Mouse (Mus musculus) skeletal muscle tissue, adult 2 months (tissue): ENCODE data around the gene Slc18a3.

ENCODE experiments used
- DNase-seq: peaks from one replicate; pipeline ENCODE4 v3.0.0-alpha.2; 2012; ENCODE audit warnings: low read depth, low spot score

Slc18a3 gene

GRCm38 (mm10) chr14:32464601-32465505 is at the start of gene Slc18a3:
Slc18a3 (minus strand) TSS chr14:32464850.
- no peak for DNase-seq

GRCm38 (mm10) chr14:32513336-32514032 is 48.8 kb upstream of the Slc18a3 start, which contains the start of gene Ercc6:
Ercc6 (plus strand) TSS chr14:32513521.
- DNase-seq: peak; percentile 95

DNA sequence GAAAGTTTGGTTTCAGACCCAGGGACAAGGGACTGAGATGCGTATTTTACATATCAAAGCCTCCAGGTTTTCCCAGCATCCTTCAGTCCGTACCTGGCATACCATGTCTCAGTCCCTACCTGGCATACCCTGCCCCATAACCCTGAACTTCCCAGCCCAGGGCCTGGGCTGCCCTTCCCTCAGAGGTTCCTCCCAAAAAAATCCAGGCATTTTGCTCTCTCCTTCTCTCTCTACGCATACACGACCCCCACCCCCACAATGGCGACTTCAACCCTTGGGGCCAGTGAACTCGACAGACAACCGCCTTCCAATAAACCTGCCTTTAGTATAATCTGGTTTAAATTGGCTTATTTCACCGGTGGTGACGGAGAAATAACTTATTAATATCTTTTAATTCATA is 48.3 kb upstream of the Slc18a3 start:
- DNase-seq: no peak

DNA sequence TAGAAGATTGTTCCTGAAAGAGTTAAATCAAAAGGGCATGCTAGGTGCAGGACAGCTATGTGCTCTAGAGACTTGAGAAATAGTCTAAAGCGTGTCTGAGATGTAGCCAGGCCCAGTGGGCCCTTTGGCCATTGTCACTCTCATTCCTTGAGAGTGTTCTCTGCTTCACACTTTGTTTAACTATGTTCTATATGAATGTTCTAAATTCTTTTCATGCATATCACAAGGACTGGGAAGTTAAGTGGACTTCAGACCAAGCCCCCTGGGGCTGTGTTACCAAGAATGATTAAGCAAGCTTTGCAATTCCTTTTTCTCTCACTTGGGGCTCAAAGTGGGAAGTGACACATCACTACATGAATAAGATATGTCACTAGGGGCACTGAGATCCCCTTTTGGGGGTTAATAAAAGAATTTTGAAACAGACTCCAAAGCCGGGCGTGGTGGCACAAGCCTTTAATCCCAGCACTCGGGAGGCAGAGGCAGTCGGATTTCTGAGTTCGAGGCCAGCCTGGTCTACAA is 44.9 kb upstream of the Slc18a3 start:
- no peak for DNase-seq

GRCm38 (mm10) chr14:32508105-32508835 is 43.6 kb upstream of the Slc18a3 start:
- DNase-seq: no peak

- DNase-seq: no peak
Measured at GRCm38 (mm10) chr14:32507216-32507615, 42.6 kb upstream of the Slc18a3 start.

DNA sequence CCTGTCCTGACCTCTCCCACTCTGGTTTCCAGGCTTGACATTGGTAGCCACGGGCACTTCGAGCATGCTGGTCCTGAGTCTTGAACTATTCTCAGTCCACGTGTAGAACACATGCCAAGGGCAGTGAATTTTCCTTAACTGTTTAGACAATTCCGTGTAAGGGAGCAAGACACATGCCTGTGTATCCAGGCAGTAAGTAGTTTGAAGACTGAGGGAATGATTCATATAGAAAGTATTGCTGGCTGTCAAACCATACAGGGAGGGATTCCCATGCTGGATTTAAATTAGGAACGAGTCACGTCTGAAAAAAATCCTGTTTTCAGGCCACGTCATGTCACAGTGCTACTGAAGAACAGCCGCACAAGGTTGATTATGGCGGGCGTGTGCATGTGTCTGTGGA is 41.7 kb upstream of the Slc18a3 start:
- DNase-seq: no peak

DNA sequence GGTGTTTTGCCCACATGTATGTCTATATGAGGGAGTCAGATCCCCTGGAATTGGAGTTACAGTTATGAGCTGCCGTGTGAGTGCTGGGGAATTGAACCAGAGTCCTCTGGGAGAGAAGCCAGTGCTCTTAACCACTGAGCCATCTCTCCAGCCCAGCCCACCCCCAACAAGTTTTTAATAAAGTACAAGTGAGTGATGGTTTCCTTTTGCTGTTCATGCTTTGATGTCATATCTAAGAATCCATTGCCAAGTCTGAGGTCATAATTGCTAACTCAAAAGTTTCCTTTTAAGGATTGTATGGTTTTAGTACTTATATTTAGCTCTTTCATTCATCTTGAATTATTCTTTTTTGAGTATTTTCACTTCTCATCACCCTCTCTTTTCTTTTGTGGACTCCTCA is 39.2 kb upstream of the Slc18a3 start:
- DNase-seq: no peak

DNA sequence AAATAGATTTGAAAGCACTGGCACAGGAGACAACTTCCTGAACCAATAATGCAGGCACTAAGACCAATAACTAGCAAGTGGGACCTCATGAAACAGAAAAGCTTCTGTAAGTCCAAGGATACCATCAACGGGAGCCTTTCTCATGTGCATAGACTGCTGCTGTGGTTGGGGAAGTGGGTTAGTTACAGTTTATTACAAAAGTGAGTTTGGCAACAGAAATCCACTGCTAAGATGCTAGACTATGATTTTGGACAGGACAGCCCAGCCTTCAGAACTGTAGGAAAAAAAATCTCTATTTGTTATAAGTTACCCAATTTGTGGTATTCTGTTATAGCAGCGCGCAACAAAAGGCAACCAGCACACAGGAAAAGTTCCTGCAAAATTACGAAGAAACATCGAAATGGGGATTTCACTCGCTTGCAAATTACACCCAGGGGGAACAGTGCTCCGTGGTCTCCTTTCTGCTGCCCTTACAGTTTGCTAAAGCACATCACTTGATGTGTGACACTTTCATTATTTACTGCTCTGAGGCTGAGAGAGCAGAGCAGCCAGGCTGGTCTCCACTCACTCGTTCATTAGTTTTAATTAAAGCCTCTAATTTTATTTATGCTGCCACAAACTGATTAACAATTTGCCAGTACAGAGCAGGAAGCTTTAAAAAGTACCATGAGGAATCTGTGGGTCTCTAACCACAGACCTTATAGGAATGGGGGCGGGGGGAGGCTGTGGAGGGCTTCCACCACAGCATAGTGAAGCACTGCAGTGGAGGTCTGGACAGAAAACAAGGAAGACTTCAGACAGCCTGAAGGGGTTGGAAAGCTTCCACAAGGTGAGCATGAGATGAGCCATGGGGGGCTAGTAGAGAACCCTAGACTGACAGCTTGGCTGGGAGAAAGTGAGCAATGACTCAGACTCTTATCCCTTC is 38.4 kb upstream of the Slc18a3 start:
- no peak for DNase-seq

- no peak for DNase-seq
Measured at GRCm38 (mm10) chr14:32501303-32501702, 36.7 kb upstream of the Slc18a3 start.

DNA sequence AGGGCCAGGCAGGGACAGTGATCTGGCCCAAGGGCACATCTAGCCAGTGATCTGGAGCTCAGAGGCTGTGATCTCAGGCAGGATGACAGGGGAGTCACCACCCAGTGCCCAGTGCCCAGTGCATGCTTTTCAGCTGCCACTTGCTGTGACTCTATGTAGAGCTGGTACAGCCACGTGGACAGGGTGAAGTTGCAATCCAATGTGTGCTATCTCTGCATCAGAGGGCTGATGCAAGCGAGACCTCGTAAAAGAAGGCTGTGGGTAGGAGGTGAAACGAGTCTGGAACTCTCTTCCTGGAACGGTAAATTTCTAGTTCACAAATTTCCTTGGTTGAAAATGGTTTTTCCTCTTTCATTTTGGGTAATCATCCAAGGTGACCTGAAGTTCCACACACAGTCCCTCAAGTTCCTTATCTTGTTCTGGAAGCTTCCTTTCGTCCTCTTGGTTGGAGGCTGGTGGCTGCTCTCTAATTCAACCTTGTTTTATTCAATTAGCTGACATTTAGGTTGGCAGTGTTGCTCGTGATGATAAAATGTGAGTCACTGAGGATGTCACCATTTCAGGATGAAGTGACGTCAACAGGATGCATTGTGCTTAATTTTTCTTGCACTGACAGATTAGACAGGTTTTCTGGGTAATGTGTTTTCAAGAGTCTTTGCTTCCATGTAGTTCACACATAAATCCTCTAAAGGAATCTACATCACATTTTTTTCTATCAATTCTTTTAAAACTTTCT is 31.6 kb upstream of the Slc18a3 start:
- DNase-seq: no peak

- no peak for DNase-seq
Measured at GRCm38 (mm10) chr14:32492521-32492920, 27.9 kb upstream of the Slc18a3 start.

- peak; percentile 13 for DNase-seq
Measured at GRCm38 (mm10) chr14:32482061-32482460, 17.4 kb upstream of the Slc18a3 start.

DNA sequence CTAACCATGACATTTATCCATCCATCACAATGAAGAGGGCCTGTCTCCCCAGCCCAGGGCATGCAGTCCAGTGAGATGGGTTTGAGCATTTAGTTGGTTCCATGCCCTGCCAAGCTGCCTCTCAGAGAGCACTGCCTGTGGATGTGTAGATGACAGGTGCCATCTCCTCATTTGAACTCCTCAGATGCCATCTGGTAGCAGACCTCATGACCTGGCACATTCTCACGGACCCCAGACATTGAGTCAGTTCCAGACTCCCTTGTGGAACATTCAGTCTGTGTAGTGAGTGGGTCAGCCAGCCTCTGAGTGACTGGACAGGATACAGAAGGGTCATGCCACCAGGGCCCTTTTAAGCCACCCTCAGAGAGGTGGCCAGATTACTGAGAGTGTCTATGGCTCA is 12.9 kb upstream of the Slc18a3 start:
- DNase-seq: no peak

DNA sequence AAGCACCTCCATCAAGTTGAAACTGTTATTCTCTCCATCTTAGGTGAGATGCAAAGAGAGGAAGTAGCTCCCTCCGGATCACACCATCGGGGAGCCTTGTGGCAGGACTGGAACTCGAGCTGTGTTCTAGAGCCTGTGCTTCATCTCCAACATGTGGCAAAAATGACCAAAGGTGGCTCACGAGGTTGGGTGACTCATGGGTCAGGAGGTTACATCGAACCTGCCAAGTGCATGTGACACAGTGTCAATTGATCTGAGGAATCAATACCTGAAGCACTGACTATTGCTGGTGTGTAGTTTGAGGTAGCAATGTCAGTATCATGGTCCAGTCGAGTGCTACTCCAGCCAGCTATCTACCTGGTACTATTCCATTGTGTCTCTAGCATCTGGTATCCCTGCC is 11.9 kb upstream of the Slc18a3 start:
- DNase-seq: no peak

GRCm38 (mm10) chr14:32472996-32473395 is 8.3 kb upstream of the Slc18a3 start:
- no peak for DNase-seq

DNA sequence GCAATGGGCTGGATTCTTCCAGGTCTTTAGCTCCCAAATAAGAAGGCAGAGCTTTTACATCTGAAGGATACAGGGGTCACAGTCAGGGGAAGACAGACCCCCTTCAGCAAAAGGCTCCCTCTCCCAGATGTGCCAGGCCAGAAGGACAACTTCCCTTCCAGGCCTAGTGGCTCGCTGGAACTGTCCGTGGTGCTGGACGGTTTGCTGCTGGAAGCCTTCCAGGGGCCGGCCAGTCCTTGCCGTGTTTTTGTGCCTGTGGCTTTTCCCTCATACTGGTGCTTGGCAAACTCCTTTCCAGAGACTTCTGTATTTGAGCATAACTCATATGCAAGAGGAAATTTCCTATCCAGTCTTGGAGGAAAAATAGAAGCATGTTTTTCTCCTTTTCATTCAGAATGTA is 3.0 kb upstream of the Slc18a3 start:
- no peak for DNase-seq

GRCm38 (mm10) chr14:32465889-32466288 is 1.2 kb upstream of the Slc18a3 start, which contains the start of gene Chat:
Chat (minus strand) TSS chr14:32465989.
- no peak for DNase-seq

DNA sequence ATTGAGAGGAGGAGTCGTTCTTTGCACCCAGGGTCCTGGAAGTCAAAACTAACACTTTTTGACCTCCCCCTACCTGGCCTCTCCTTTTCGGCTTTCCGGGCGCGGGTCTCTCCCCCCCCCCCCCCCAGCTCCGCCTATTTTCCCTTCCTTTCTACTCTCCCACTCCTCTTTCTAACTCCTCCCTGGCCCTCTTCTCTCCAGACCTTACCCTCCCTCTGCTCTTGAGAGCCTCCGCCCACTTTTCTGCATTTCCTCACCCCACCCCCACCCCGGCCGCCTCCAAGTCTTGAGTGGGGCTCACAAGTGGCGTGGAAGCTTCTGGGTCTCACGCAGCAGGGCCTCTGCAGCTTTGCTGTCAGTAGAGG is 838 bp upstream of the Slc18a3 start:
- DNase-seq: no peak
